Mouse (Mus musculus): Measurements from ENCODE around the gene Klc3.

GRCm38 (mm10) chr7:19427999-19428650 is 24.2 kb upstream of the Klc3 start:
- no peak for TF ChIP-seq CTCF (conservative IDR thresholded peaks at IDR 0.05; ENCODE audit: low read length)
- no peak for TF ChIP-seq POU5F1 (IDR thresholded peaks at IDR 0.05; ENCODE audit: borderline replicate concordance, low read length)
